Mouse (Mus musculus): ENCODE measurements around the gene Iqce.

- no peak for TF ChIP-seq CTCF (IDR thresholded peaks at IDR 0.05; ENCODE audit: control insufficient read depth, insufficient read depth, low read length)
- TF ChIP-seq POLR2A (IDR thresholded peaks at IDR 0.05; ENCODE audit: borderline replicate concordance, control insufficient read depth, low read depth, low read length) = no peak
Measured at GRCm38 (mm10) chr5:140649101-140649667, 53.0 kb downstream of the Iqce start.

Measured in bone marrow, adult 2 months (tissue).